Mouse (Mus musculus) T-helper 1 cell (primary cell): Measurements from ENCODE around the gene Ccdc33.

Experiments
- in situ Hi-C: fragments of 300-600 bp; cut with MboI, MseI; formaldehyde crosslinking; loops from one replicate; pipeline ENCODE4 v1.15.1; 2025; ENCODE audit warnings: high pct_unique_total_duplicates

Gene Ccdc33

DNA sequence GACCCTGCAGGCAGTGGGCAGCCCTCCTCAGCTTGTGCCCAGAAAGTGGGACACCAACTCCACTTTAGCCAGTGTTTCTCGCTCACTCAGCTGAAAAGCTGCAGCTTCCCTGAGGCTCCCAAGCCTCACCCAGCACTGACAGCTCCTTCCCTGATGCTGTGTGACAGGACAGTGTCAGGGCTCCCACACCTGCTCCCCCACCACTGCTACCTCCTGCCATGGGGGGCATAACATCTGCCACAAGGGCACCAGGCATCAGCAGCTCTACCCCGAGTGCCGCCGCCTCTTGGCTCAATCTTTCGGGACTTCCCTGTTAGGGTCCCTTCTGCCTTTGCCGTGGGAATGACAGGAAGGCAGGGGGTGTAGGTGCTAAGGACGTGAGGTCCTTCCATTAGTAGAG is 132.3 kb downstream of the Ccdc33 start:
- in situ Hi-C loops = no loop called here

DNA sequence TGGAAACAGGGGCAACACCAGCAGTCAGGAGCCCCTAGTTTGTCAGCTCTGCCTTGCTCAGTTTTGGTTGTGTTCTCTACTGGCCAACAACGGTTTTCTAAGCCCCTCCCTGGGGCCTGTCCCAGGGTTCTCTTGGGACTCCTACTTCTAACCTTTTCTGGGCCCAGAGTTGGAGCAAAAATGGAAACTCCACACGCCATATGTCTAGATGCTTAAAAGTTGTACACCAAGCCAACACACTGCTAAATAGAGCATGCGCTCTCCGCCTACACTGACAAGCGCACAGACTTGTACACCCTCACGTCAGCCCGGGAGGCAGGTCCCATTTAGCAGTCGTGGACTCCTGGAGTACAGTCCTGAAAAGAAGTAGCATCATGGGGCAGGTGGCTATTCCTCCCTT is 133.3 kb downstream of the Ccdc33 start:
- in situ Hi-C loops = no loop called here

GRCm38 (mm10) chr9:57980570-57980969 is 138.1 kb downstream of the Ccdc33 start:
- in situ Hi-C loops = no loop called here

- in situ Hi-C loops = no loop called here
These were observed 139.8 kb downstream of the Ccdc33 start for GRCm38 (mm10) chr9:57978858-57979257.
